Mouse (Mus musculus) mesoderm, embryonic 11.5 days (tissue): ENCODE data around the gene Ascl5.

Source experiments
- DNase-seq: peaks from one replicate; pipeline ENCODE4 v3.0.0-alpha.2; 2012; ENCODE audit warnings: low read depth, low spot score

Gene Ascl5

DNA sequence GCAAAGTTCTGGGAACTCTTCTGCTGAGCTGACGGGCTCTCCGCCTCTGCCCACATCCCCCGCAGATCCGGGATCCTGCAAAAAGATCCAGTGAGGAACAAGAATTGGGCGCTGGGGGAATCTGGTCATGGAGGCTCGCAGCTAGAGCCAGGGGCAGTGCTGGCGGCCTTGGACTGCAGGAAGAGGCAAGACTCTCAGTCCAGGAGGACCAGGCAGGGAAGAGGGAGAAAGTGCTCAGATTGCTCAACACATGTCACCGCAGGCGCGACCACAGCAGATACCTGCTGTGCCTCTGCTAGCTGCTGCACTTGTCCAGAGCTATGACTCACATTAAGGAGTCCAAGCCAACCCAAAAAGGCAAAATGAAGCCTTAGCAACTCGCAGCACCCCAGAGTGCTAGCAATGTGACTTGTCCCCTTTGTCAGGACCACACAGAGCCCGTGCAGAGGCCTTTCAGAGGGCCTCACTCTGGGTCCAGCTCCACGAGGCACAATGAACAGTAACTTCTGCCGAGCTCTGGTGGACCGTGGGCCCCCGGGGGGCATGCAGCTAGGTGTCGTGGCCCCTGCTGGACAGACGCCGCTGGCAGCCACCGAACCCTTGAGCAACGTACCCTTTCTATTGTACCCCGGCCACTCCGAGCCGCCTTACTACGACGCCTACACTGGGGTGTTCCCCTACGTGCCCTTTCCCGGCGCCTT is at the start of gene Ascl5:
TSS of gene Ascl5 (plus strand) at position 493 of the 701 bp plus-strand sequence.
- DNase-seq: no peak

DNA sequence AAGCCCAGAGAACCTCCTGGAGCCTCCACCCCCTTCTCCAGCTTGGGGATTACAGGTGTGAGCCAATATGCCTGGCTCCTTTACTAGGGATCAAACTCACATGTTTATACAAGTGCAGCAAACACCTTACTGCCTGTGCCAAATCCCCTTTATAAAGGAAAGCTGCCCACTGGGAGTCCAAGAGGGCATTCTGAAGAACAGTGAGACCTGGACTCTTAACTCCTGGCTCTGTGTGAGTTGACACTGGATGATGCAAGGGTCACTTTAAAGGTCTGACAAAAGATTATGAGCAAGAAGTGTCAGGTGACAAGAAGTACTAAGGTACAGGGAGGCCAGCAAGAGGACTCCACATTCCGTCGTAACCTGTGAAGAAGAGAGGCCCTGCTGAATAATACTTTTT is 49.2 kb upstream of the Ascl5 start:
- DNase-seq: no peak

DNA sequence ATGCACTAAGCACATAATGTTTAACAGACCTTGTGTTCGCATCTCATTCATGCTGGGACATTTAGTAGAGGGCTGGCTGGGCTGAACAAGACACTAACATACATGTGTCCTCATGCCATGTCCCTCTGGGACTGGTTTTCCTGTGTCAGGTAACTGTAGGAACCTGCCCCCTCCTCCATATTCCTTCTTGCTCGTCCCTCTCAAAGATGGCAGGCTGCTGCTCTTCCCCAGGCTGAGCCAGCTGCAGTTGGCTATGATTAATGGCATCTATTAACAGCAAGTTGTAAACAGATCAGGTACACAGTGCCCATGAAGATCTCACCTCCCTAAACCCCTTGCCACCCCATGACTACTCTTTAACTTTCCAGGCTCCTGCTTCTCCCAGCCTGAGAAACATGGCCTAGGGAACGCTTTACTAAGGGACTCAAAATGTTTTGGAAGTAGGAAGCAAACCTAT is 44.3 kb upstream of the Ascl5 start, which contains the start of gene Igfn1:
TSS of gene Igfn1 (minus strand) at position 51 of the 457 bp plus-strand sequence.
- no peak for DNase-seq

DNA sequence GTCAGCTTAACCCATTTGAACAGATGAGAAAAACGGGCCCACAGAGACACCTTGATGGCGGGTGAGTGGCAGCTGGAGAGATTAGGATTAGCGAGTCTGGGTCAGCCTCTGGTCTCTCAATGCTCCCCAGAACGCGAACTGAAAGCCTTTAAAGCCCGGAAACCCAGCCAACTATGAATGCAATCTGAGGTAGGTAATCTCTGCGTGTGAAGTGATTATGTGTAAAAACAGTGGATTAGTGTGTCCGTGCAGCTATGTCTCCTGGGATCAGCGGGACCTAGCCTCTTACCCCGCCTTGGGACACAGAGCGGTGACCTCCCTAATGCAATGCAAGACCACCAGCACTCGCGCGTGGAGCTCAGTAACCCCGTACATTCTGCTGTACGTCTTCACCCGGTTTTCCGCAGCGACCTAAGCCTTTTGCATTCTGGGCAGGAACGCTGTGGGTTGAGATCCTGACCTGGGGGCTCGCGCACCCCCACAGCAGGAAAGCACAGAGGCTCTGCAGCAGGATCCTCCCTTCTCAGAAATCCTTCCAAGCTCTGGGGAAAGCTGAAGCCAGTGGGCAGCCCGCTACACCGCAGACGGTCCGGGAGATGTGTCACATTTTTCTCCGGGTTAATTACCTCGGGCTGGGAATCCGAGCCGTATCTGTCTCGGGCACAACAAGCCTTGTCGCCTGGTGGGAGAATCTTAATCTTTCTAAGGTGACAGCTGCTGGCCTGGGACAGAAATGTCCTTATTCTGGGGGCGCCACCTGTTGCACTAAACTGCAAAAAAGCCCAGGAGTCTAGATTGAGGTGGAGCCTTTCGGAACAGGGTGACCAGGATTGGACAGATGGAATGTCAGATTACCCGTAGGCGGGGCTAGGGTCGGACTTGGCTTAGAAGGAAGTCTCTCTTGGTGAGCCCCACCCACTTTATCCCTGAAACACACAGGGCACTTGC is 43.1 kb upstream of the Ascl5 start, which contains the start of gene Tmem9:
TSS of gene Tmem9 (plus strand) at position 940 of the 948 bp plus-strand sequence.
- DNase-seq: peak; percentile 82

DNA sequence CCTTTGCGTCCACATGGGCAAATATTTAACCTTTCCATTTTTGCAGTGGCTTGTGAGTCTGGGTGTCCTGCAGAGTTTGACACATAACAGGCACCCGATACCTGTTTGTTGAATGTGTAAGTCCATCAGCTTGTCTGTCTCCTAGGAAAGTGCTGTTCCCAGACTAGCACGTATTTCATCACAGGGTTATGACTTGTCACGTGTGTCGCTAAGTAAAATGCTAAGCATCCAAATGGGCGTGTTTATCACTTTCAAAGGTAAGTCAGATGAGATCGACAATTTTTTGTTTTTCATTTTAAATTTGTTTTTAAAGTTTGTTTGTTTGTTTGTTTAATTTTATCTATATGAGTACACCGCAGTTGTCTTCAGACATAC is 42.5 kb upstream of the Ascl5 start:
- no peak for DNase-seq

DNA sequence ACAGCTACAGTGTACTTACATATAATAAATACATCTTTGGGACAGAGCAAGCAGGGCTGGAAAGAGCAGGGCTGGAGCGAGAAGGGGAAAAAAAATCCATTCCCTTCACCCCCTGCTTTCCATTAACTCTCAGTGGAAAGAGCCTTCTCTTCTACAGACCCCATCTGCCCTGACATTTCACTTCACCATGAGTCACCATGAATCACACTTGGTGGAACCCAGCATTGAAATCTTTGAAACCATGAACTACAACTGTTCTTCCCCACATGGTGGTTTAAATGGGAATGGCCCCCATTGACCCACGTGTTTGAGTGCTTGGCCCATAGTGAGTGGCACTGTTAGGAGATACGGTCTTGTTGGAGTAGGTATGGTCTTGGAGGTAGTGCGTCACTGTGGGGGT is 40.4 kb upstream of the Ascl5 start:
- DNase-seq: no peak

DNA sequence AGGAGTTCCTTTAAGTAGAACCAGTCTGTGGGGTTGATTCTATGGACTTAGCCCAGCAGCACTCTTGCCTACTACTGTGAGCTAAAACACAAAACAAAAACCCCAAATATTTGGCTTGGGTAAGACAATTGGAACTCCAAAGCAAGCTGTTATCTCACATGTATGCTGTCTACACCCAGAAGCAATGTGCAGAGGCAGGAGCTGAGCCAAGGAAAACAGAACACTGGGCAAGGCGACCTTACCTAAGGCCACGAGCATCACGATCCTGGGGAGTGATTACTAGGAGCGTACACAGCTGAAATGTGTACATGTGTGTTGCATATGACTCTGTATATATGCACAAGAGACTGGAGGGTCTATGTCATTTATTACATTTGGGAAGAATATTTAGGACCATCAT is 37.1 kb upstream of the Ascl5 start:
- no peak for DNase-seq

DNA sequence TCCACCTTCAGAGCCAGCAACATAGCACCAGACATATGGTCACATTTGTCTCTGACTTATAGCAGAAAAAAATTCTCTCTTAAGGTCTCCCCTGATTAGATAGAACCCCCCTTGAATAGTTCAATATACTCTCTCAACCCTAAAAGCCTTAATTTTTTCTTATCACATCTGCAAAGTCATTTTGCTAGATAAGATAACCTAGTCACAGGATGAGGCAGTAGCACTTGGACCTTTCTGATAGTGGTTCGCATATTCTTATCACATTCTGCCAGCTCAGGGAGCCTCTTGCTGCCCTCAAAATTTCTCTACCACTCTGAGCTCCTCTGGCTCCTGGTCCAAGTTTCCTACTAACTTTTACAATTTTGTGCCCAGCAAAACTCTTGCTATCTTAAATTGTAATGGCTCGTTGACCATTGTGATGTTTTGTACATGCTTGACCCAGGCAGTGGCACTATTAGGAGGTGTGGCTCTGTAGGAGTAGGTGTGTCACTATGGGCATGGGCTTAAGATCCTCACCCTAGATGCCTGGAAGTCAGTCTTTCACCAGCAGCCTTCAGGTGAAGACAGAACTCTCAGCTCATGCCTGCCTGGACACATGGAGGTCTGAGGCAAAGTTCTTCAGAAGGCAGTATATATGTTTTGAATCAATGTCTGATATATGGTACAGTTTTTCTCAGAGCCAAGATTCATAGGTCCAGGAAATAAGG is 35.7 kb upstream of the Ascl5 start:
- DNase-seq: no peak

DNA sequence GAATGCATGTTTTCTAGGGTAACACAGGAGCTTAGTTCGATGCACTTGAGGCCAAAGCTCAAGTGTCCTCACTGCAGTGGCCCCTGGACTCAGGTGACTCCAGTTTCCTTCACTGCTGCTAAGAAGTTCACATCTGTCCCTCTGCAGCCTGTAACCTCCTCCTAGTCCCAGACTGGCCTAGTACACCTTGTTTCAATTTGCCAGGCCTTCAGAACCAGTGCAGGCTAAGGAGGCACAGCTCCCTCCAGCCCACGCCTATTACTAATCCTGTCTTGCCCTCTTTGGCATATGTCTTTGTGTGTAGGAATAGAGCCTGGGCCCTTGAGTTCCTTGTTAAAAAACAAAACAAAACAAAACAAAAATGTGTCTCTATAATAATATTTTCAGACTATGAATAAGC is 33.3 kb upstream of the Ascl5 start:
- DNase-seq: no peak

DNA sequence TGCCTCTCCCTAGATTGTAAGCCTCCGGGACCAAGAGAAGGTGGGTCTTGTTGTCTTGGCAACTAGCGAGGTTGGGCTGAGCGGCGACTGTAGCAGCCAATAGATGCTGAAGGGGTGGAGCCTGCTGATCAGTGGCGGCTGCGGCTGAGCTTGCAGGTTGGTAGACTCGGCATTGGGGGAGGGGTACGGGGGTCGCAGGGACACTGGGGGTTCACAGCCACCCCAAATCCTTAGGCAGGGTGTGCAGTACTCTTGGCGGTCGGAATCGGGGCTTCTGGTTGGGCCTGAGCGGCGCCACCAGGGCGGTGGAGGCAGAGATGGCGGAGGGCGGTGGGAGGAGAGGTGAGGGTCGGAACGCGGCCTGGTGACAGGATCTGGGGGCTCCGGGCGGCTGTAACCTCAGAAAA is 32.7 kb upstream of the Ascl5 start:
- DNase-seq: peak; percentile 94

DNA sequence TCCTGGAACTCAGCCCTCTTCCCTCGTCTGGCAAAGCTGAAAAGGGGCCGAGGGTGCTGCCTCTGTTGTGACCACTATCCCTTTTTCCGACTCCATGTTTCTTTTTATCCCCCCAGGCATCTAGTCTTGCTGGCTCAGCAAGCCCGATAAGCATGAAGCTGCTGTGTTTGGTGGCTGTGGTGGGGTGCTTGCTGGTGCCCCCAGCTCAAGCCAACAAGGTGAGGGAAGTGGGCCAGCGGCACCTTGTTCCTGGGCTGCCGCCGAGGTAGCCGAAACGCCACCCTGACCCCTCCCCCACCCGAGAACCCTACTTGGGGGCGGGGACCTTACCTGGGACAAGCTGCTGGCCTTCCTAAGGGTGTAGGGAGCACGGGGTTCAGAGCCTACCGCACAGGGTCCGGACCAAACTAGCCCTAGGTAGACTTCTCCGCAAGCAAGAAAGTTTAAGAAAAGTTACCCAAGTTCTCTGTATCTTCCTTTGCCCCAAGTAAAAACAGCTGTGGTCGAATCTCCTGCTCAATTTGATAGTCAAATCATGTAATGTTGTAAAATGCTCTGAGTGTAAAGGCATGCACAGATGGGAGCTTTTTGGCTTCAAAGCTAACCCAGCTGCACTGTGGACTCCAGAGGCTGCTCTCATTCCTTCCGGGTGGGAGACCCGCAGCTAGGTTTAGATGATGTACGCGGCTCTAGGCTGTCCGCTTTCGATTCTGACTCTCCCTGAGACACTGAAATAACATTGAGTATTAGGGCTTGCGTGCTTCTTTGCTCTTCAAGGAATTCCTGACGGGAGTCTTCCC is 32.0 kb upstream of the Ascl5 start:
- DNase-seq: peak; percentile 21

DNA sequence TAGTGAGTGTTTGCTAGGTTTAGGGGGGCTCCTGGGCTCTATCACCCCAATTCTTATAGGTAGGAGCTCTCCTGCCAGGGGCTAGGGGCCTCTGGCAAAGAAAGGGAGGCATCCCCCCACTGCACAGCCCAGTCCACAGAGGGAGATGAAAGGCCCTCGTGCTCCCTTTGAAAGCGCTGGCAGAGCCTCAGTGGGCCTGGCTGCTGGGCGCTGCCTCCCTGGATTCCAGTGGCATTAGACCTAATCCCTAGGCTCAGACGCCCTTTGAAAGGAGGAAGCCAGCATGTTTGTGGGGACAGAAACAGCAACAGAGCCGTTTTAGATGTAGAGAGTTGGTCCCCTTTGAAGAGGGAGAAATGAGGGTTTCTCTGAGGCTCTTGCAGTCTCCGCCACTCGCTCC is 20.4 kb upstream of the Ascl5 start:
- DNase-seq: no peak

DNA sequence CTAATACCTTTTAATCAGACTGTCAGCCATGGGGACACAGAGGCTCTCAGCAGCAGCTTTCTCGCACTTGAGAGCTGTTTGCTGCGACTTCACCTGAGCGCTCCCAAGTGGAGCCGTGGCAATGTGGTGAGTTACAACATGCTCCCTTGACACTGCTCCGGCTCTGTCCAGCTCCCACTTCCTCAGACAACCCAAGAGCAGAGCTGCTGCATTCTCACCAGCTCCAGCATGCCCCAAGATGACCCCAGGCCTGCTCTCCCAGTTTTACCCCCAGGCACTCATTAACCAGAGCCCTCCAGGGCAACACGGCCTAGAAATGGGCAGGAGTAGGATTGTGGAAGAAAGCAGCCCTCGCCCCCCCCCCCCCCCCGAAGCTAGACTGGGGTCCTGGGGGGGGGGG is 18.9 kb upstream of the Ascl5 start:
- DNase-seq: no peak

DNA sequence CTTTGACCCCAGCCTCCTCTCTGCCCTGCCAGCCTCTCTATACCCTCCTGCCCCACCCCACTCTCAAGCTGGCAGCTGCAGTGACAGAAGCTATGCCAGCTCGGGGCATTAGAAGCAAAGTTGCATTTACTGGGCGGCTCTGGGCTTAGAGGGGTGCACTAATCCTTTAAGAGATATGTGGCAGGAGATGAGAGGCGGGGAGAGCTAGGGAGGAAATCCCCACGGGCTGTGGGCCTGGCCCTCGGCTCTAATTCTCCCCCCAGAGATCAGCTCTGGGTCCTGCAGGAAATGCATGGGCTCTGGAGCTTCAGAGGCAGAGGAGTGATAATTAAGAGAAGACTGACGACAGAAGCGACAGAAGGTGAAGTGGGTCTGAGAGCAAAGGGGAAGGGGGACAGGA is 17.6 kb upstream of the Ascl5 start:
- no peak for DNase-seq

DNA sequence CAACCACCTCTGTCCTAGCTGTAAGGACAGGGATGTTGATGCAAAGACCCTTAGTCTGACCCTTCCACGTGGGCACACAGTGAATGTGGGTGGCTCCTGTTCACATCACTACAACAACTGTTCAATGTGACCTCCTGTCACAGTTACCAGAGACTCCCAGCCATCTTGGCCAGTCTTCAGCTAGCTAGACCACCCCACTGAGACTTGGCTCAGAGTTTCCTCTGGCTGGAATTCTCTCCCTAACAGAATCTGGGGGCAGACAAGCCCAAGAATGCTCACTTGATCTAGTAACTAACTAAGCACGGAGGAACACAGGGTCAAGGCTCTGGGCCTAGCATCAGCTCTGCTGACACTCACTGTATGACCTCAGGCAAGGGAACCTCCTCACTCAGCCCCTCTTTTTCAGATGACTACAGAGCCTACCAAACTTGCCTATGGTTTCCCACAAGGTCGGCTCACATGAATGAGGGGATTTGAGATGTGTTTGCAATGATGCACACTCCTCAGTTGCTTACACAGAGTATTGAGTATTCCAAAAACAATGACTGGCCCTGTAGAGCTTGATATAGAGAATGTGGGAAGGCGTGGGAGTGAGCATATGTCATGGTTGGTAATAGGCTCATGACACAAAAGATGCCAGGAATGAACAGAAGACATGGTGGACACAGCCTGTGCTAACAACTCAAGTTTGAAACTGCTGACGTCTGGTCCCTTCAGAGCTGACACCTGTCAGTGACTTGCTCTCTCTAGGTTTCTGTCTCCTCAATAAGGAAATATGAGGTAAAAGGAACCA is 11.7 kb upstream of the Ascl5 start:
- DNase-seq: no peak

DNA sequence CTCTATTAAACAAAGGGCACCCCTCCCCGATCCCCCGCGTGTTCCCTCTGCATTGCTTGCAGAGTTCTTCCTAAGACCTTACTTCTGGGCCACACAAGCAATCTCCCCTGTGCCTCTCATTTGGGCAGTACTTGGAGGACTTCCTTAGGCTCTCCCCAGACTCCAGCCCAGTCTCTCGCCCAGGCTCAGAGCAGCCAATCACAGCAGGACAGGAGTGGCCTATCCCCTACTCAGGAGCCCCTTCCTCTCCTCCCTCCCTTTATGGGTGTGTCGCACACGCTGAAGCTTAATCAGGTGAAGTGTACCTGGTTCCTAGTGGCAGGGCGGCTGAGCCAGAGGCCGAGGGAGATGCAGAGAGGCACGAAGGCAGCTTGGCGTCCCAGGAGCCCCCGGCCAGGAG is 10.2 kb upstream of the Ascl5 start:
- DNase-seq: no peak

DNA sequence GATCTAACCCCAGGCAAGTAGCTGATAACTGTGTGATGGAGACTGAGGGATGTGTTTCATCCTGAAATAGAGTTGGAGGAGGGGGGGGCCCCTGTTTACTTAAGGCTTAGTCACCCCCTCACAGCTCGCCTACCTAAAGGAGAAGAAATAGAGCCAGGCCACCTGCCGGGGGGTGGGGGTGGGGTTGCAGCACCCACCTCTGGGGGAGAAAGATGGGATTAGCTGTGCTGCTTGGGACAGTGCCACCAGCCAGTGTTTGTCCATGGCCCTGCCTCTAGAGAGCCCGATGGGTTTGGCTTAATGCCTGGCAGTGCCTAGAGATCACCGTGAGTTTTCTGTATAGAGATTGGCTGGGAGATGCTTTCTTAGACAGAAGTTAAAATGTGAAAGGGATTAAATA is 9.7 kb upstream of the Ascl5 start:
- no peak for DNase-seq

DNA sequence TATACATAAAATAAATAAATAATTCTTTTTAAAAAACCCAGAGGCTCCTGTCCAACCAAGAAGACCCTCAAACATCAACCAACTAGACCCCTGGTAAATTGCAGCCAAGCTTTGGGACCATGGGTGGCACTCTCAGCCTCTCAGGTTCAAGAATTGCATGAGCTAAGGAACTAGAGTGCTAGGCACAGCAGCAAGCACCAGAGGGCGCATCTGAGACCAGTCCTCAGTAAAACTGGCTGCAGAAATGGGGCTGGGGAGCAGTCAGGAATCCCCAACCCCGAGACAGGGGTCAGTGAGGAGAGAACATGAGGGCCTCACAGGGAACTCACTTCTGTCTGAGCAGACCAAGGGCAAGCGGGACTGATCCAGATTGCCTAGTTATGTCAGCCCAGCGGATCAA is 4.8 kb upstream of the Ascl5 start:
- DNase-seq: peak; percentile 70

DNA sequence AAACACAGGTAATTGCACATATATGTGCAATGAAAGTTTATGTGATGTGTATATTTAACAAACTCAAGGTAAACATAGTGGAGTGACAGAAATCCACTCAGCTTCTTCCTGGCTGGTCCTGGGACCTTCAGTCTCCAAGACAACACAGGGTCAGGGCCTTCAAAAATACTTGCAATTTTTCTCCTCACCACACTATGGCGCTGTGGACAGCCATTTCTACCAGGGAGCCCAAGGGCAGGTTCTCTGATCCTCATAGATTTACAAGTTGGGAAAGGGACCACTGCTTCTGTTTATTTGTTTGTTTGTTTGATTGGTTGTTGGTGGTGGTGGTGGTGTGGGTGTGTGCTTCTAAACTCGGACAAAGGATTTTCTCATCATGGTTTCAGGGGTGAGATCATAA is 3.2 kb upstream of the Ascl5 start:
- peak; percentile 39 for DNase-seq

DNA sequence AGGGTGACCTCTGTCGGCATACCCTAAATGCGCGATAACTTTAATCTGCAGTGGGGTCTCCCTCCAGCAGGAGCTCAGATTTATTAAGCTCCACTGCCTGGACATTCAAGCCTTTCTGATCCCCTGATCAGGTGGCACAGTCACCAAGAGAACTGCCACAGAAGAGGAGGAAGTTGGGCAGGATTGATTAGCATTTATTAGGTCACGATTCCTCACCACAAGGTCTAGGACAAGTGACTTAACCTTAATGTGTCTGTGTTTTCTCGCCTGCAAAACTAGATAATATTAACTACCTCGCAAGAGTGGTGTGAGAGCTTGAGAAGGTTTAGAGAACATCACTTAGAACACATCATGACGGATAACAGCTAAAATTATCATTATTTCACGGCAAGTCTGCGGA is 2.7 kb upstream of the Ascl5 start:
- DNase-seq: no peak

DNA sequence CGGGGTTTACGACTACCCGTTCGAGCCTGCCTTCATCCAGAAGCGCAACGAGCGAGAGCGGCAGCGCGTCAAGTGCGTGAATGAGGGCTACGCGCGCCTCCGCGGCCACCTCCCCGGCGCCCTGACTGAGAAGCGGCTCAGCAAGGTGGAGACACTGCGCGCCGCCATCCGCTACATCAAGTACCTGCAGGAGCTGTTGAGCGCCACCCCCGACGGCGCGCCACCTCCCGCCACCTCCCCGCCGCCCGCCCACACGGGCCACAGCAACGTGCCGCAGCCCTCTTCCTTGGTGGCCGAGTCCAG is 360 bp downstream of the Ascl5 start:
- no peak for DNase-seq
